Mouse (Mus musculus): ENCODE data around the gene Pbrm1. TPM values are rescaled to one million over a fixed set of nuclear protein-coding genes. Genes with fewer than 3 reads are reported as not detected.

The Pbrm1 gene
- total RNA-seq (2021), result 10 to 100 TPM; 51.6 to 58.4 TPM

GRCm38 (mm10) chr14:31018860-31019291 is at the start of gene Pbrm1, which contains the start of gene Gnl3:
Gene Pbrm1 (plus strand): TSS chr14:31019138.
Gene Gnl3 (minus strand): TSS chr14:31019152.
- peak; percentile 96 to 97 for DNase-seq

- peak; percentile 29 to 33 for DNase-seq
Observed at GRCm38 (mm10) chr14:30974204-30974603, 44.7 kb upstream of the Pbrm1 start.

GRCm38 (mm10) chr14:30976222-30976621 is 42.7 kb upstream of the Pbrm1 start:
- no peak for DNase-seq

DNA sequence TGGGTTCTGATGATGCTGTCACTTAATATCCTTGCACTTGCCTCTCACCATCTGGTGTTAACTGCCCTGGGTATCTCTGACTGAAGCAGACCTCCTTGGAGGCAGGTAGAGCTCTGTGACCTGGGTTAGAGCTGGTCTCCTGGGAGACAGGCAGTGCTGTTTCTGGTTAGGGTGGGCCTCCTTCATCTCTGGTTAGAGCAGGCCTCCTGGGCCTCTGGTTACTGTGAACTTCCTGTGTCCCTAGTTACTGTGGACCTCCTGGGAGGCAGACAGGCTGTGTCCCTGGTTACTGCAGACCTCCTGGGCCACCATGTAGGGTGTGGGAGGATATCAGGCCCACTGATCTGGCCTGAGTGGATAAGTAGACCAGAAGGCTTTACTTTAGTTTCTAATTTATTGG is 22.5 kb upstream of the Pbrm1 start:
- DNase-seq, result no peak

DNA sequence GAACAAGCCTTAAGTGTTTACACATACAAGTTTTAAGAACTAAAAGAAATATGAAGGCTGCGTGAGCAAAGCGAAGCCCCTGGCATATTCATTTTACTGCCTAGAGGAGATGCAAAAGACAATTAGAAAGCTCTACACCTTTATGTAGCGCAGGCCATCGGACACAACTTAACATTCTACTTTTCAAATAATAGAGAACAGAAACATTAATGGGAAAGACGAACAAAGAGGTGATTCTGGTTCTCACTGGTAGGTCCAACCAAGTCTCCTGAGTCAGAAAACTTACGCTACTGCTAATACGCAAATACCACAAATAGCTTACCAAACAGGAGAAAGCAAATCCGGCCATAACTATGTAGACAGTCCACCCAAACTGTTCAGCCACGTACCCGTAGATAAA is 18.6 kb upstream of the Pbrm1 start:
- DNase-seq, result no peak

- no peak for DNase-seq
Observed at GRCm38 (mm10) chr14:31000816-31001306, 18.1 kb upstream of the Pbrm1 start.

GRCm38 (mm10) chr14:31001307-31002205 is 17.4 kb upstream of the Pbrm1 start, which contains the start of the genes Glt8d1 and Spcs1:
Gene Glt8d1 (plus strand): TSS chr14:31001400.
Gene Spcs1 (minus strand): TSS chr14:31001672.
- peak; percentile 90 to 92 for DNase-seq

DNA sequence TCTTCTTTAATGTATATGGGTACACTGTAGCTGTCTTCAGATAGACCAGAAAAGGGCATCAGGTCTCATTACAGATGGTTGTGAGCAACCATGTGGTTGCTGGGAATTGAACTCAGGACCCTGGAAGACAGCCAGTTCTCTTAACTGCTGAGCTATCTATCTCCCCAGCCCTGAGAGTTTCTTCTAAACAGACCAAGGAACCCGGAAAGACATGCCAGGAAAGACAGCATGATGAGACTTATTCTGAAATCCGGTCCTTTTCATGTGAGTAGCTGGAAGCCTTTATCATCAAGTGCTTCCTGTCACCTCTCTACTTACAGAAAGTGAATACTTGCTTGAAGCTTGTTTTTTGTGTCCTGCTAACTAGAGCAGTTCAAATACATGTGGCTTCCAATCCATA is 14.4 kb upstream of the Pbrm1 start:
- no peak for DNase-seq

DNA sequence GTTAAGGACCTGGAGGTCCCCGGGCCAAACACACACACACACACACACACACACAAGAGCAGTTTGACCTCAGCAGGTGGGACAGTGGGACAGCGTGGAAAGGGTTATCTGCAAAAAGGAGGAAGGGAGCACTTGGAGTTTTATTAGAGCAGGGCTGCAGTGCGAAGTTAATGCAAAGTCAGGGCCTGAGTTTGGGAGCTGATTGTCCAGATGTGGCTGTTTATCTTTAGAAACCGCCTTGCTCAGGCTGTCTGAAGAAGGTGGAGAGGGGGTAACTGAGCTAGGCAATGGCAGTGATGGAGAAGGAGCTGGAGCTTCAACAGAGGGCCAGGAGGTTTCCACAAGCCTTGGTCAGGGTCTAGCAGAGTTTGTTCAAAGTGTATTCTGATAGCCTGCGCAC is 12.2 kb upstream of the Pbrm1 start:
- no peak for DNase-seq

- DNase-seq, result no peak
Observed at GRCm38 (mm10) chr14:31011588-31011987, 7.3 kb upstream of the Pbrm1 start.

GRCm38 (mm10) chr14:31013928-31014327 is 5.0 kb upstream of the Pbrm1 start:
- DNase-seq, result no peak

DNA sequence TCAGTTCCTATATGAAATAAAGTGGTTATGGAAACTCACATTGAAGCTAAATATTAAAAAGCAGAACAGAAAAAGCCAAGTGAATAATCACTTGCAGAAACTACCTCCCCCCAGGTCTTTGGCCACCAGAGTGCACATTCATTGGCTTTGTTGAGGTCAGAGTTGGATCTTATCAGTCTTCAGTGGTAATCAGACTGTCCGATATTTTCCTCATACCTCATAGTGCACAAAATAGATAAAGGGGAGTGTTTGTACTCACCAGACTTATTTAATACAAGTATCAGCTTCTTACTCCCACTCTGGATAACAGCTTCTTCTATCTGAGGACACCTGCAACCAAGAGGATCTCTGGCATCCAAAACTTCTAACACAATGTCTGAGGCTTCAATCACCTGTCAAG is 2.9 kb upstream of the Pbrm1 start:
- DNase-seq, result no peak

DNA sequence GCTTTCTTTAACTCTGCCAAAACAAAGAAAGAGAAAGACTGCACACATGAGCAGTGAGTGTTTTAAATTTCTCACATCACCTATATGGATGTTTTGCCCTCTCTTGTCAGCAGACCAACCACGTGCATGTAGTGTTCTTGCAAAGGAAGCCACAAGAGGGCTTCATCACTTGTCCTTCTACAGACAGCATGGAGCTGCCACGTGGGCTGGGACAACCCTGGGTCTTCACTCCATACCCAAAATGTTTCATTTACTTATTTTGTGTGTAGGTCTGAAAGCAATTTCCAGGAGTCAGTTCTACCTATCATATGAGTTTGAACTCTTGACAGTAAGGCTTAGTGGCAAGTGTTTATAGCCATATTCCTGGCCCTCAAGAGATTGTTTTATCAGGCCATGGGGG is 1.1 kb upstream of the Pbrm1 start:
- no peak for DNase-seq

DNA sequence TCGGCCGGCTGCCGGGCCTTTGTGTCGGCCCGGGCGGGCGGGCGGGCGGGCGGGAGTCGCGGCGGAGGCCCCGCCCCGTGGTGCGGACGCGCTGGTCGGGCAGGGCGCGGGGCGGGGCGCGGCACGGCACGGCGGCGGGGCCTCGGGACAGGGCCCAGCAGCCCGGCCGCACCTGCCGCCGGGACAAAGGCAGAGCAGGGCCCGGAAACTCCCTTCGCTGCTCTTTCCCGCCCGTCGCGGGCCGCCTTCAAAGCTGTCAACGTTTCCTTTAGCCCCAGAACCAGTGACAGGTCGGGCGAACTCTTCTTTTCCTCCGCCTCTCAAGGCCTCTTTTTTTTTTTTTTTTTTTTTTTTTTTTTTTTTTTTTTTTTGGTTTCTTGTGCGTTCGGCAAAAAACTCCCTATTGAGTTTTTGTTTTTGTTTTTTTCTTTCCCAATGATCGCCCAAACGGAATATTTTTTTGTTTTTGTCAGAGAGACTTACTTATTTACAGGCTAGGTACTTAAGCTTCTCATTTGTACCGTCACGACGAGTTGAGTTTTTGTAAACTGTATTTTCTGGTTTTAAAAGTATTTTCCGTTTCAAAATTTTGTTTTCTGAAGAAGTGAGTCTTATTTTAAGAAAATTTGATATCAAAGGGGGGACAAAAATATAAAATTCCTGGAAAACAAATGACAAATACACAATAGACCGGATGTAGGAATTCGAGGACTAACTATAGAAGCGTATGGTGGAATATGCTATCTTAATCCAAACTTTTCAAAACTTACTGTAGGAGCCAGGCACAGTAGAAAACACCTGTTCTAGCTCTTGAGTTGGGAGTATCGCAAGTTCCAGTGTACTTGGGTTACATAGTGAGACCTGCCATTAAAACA is 630 bp downstream of the Pbrm1 start:
- DNase-seq, result no peak

DNA sequence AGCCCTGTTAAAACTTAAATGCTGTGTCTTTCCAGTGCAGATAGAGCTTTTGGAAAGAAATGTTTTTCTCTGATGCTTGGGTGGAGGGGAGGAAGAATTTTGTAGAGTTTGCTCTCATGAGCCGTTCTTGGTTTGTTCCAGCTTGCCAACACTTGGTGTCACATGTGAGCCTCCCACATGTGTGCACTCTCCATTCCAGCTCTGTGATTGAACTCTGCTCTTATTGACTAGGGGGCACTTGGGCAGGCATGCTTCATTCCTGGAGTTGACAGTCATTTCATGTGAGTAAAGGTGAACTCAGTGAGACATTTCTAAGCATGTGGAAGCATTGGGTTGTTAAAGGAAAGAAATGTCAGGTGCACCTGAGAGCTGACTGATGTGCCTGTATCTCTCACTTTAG is 3.6 kb downstream of the Pbrm1 start:
- no peak for DNase-seq

- DNase-seq, result no peak
Observed at GRCm38 (mm10) chr14:31025785-31026184, 6.8 kb downstream of the Pbrm1 start.

DNA sequence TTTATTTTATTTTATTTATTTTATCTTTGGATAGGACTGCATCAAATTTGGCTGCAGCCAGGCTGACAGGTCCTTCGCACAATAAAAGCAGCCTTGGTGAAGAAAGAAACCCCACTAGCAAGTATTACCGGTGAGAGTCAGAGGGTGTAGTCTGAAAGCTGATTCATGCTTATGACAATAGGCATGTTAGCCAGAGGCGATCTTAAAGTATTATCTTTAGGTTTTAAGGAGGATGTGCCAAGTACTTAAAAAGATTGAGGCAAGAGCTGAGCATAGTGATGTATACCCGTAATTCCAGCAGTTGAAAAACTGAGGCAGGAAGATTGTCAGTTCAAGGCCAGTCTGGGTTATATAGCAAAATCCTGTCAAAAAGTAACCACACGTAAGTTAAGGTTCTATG is 26.4 kb downstream of the Pbrm1 start:
- DNase-seq, result no peak

GRCm38 (mm10) chr14:31045817-31046216 is 26.9 kb downstream of the Pbrm1 start:
- DNase-seq, result no peak

DNA sequence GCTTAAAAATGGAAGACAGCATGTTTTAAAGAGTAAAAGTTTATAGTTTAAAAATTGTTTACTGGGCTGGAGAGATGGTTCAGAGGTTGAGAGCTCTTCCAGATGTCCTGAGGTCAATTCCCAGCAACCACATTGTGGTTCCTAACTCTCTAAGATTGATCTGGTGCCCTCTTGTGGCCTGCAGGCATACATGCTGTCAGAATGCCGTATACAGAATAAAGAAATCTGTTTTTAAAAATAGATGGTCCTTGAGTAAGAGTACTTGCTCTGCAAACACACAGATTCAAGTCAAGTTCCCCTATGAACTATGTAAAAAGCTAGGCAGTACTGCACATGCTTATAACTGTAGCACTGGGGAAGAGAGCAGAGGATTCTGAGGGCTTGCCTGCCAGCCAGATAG is 43.3 kb downstream of the Pbrm1 start:
- no peak for DNase-seq

GRCm38 (mm10) chr14:31069086-31069733 is 50.3 kb downstream of the Pbrm1 start:
- DNase-seq, result no peak

GRCm38 (mm10) chr14:31078597-31079208 is 59.8 kb downstream of the Pbrm1 start:
- DNase-seq, result no peak

Measured in layer of hippocampus, postnatal 36 days (tissue).